Mouse (Mus musculus): ENCODE data around the gene Zfp503. TPM values are rescaled to one million over a fixed set of nuclear protein-coding genes. Genes with fewer than 3 reads are reported as not detected.

Gene Zfp503
- 6.6 and 9.3 TPM in 2 replicates for polyA plus RNA-seq (2012; rRNA removed)

DNA sequence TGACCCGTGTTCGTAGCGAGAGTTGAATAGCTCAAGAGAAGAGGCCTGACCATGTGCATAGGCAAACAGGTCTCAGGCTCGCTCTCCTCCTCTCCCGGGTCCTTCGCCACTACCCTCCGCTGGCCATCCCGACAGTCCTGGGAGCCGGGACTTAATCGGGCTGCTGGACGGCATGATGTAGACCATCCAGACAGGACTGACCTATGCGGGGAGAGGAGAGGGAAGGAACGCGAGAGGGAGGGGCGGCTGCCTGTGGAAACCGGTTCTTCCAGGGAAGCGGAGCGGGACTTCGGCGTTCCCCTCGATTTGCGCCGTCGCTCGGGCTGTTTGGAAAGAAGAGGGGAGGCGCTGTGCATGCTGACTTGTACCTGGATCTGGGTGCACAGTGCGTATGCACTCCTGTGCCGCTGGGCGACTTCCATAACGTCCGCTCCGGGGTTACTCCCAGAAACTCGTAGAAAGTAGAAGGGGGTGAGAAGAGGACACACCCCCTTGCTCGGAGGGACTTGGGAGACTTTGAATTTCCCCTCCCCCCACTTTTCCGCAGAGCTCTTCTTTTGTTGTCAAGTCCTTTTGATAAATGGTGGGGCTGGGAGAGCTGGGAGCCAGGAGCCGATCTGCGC, at the start of gene Zfp503:
Zfp503 (minus strand) TSS at position 311 of the 623 bp plus-strand sequence.

DNA sequence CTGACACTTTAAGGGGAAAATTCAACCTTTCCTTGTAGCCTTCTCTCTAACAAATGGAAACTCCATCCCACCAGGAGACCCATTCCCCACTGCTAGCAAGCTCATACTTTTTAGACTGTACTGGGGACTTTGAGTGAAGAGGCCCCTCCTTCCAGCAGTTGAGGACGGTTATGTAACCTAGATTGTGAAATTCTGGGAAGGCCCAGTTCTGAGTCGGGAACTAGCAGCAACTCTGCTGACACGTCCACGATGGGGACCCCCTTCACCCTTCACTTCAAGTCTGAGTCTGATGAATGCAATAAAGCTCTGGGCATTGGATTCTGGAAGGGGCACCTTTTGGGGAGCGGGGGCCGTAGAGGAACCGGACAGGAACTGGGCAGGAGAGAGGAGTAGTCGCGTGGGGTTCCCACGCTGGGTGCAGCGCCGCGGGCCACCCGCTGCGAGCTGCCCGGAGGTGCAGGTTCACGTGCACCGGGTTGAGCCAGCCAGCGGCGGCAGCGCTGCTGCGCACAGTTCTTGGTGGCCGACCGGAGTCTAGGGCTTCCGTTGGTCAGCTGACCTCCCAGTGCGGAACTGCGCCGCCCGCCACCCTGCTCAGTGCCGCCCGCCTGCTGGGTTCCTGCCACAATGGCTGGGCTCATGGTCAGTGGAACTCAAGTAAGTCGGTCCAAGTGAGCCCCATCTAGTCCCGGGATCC, 30.0 kb upstream of the Zfp503 start, which contains the start of gene Lrmda:
Lrmda (plus strand) TSS at position 461 of the 697 bp plus-strand sequence.

Other genes with a start within 250 kb of the Zfp503 start
- gene Samd8, start 239.1 kb downstream of the Zfp503 start, polyA plus RNA-seq (2012; rRNA removed) = 33.4 and 34.6 TPM in 2 replicates
- 0.21 and 1.0 TPM in 2 replicates for gene Dusp13, start 238.4 kb downstream of the Zfp503 start, polyA plus RNA-seq (2012; rRNA removed)
- gene Vdac2, start 164.4 kb downstream of the Zfp503 start, polyA plus RNA-seq (2012; rRNA removed) = 176 and 187 TPM in 2 replicates
- 41.6 and 41.9 TPM in 2 replicates for gene Comtd1, start 140.6 kb downstream of the Zfp503 start, polyA plus RNA-seq (2012; rRNA removed)
- gene Lrmda, start 30.1 kb upstream of the Zfp503 start, polyA plus RNA-seq (2012; rRNA removed) = 0.10 and 0.11 TPM in 2 replicates

All from central nervous system, embryonic 18 days (tissue).